Mouse (Mus musculus) liver (tissue): ENCODE results near the gene Dad1.

Experiments used
- DNase-seq: peaks from one replicate; pipeline ENCODE4 v3.0.0-alpha.2; 2020; ENCODE audit warnings: mixed read lengths

The Dad1 gene

DNA sequence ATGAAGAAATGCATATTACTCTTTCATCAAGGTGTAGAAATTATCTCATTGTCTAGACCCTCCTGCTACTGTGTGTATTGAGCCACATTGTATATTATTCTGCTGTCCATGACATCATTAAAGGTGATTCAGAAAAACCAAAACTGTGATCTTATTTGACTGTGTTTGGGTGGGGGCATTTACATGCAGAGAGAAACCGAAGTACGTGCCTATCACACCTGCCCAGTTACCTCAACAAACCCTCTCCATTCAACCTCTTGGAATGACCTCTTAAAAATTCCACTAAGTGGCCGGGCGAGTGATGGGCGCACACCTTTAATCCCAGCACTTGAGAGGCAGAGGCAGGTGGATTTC, 29.9 kb downstream of the Dad1 start:
- no peak for DNase-seq

GRCm38 (mm10) chr14:54223315-54224063, 30.4 kb downstream of the Dad1 start:
- no peak for DNase-seq

DNA sequence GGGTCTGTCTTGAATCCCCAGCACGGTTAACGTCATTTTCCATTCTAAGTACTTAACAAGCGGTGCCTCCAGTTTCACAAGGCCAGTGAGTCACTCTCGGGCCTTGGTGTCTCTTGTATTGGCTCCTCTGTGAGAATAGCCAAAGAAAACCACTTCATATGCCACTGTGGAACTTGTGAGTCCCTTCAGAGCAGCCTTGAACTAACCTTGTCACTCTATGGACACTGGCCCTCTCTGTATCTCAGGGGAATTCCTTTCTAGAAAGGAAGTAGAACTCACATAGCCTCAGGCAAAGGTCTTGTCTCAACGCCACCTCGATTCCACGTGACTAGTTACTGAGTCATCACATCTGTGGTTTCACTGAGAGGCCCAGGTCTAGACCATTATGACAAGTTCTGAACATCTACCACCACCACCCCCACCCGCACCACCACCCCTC, 31.6 kb downstream of the Dad1 start:
- no peak for DNase-seq

- DNase-seq, result no peak
Observed at GRCm38 (mm10) chr14:54221641-54222040, 32.3 kb downstream of the Dad1 start.

- DNase-seq, result no peak
Observed at GRCm38 (mm10) chr14:54220726-54221494, 33.0 kb downstream of the Dad1 start.

DNA sequence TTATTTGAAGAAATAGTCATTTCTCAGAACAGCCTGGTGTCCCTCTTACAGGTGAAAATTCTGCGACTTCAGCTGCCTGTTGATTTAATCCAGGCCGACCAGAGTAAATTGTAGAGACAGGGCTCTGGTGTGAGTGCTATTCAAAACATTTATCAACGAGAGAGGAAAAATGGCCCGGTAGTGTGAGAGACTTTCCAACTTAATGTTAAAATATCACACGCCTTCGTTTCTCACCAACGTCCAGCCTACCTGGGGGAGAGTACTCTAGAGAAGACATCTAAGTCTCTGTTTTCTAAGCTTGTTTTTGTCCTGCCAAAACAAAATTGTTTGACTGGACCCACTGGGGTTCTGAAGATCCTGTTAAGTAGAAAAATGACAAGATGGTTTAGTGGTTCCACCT, 34.1 kb downstream of the Dad1 start:
- DNase-seq, result no peak

DNA sequence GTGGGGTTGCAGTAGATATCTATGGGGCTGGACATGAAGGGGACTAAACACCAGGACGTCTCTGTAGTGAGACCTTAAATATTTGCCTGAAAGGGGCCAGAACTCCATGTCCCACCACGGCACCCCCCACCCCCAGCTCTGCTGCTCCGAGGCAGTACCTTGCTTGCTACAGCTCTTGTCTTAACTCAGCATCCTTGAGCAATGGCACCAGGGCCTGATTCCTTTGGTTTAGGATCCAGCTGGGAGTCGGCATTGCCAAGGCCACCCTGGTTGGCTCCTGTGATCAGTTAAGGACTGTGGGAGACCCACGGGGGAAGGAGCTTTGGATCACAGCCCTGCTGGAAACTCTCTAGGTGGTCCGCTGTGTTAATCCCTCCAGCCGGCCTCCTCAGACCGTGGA, 34.6 kb downstream of the Dad1 start:
- no peak for DNase-seq

DNA sequence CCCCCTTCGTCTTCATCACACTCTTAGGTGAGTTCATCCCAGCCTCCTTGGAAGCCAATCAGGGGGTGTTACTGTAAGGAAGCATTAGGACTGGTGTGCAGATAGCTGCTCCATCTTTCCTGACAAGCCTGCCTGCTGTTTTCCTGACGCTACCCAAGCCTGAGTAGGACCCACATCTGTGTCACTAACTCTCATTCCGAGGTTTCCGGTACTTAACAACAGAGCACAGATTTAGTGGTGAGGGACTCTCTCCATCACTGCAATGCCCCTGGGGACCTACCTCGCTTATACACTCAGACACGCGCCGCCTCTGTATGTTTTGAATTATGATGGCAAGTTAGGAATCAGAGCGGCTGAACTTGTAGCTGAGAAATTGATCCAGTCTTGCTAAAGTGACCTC, 35.2 kb downstream of the Dad1 start:
- DNase-seq, result no peak

DNA sequence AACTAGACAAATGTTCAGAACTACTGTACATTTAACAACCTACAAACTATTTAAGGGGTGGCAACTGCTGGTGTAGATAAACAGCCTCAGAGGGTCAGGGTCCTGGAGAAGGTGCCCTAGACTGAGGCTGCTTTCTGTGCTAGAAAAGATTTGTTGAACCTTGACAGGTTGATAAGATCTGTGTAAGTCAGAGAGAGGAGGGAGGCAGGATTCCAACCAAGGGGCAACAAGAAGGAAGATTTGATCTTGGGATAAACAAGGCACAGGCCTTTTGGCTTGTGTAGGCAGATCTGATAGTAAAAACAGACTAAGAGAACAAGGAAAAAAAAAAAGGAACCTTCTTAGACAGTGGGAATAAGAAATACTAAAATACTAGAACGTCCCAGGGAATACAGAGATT, 35.7 kb downstream of the Dad1 start:
- DNase-seq, result no peak

GRCm38 (mm10) chr14:54216126-54216525, 37.8 kb downstream of the Dad1 start:
- DNase-seq, result no peak

GRCm38 (mm10) chr14:54214901-54215300, 39.0 kb downstream of the Dad1 start:
- DNase-seq, result no peak

GRCm38 (mm10) chr14:54214477-54214876, 39.4 kb downstream of the Dad1 start:
- DNase-seq, result no peak

GRCm38 (mm10) chr14:54213734-54214133, 40.2 kb downstream of the Dad1 start:
- DNase-seq, result no peak

DNA sequence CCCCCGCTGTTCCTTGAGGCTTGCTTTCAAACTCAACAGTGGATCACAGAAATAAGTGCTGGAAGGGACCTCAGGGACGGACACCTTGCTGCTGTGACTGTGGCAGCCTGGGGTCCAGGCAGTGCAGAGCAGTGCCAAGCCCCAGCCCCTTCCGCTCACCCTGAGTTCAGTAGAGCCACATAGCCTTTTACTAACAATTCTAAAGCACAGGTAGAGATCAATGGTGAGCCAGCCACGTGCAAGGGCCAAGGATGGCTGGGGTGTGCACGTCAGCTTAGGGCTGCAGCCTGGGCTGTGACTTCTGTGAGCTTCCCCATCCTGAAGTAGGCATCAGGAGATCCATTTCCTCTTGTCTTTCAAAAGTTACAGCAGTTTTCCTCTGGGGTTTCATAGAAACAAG, 42.1 kb downstream of the Dad1 start:
- DNase-seq, result no peak

GRCm38 (mm10) chr14:54211199-54211598, 42.7 kb downstream of the Dad1 start:
- DNase-seq, result no peak

GRCm38 (mm10) chr14:54210401-54210800, 43.5 kb downstream of the Dad1 start:
- no peak for DNase-seq

DNA sequence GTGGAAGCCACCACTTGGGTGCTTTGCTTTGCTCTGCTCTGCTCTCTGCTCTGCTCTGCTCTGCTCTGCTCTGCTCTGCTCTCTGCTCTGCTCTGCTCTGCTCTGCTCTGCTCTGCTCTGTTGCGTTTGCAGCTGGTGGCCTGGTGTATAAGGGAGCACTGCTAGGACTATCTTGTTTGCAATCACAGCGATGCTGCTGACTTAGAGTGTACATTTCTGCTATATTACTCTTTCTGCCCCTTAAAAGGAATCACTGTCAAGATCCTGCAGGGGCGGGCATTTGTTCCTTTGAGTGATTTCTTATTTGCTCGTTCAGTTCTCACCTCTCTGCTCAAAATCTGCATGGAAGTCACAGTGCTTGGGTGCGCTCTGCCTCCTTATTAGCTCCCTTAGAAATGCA, 44.0 kb downstream of the Dad1 start:
- no peak for DNase-seq

GRCm38 (mm10) chr14:54208741-54209140, 45.2 kb downstream of the Dad1 start:
- no peak for DNase-seq

GRCm38 (mm10) chr14:54207924-54208323, 46.0 kb downstream of the Dad1 start:
- peak; percentile 40 for DNase-seq

DNA sequence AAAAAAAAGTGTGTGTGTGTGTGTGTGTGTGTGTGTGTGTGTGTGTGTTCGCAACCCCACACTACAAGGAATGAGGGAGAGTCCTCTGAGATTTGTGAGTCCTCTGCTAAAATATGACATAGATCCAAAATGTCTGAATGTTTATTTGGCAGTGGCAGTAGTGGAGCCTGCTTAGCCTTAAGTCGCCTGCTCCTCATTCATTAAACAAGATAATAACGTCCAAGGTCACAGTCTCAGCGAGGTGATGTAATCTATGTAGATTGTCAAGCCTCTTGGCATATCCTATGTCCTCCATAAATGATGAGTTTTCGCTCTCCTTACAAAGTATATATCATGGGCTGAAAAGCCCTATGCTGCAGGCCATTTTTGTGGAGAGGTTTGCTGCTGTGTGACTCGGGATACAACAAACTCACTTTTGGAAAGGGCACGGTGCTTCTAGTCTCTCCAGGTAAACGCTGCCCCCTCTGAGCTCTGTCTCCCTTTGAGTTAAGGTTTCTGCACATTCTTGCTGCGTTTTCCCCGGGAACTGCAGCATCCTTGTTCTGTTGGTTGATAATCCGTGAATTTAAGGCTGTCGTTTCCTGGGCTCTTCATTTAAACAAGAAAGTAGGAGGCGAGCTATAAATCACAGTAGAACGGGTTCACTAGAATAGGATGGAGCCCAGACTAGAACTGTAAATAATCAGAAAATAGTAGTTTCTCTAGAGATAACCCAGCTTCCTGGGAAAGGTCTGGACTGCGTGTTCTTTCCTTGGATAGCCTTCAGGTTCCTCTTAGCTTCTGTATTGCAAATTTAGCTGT, 47.0 kb downstream of the Dad1 start:
- DNase-seq, result no peak

DNA sequence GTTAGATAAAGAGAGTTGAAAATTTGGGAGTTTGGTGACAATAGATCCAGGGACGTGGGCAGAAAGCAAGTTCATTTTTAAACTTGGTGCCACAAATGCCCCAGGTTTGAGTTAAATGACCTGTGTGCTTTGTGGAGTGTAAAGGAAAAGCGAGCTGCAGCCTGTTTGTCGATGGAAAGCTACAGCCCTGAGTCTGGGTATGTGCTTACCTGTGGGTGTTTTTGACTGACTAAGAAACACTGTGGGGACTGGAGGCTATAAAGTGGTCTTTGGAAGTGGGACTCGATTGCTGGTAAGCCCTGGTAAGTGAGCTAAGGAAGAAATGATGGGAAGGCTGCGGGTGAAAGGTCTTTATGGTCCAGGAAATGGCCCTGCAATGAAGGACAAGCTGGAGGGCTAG, 47.6 kb downstream of the Dad1 start:
- no peak for DNase-seq

DNA sequence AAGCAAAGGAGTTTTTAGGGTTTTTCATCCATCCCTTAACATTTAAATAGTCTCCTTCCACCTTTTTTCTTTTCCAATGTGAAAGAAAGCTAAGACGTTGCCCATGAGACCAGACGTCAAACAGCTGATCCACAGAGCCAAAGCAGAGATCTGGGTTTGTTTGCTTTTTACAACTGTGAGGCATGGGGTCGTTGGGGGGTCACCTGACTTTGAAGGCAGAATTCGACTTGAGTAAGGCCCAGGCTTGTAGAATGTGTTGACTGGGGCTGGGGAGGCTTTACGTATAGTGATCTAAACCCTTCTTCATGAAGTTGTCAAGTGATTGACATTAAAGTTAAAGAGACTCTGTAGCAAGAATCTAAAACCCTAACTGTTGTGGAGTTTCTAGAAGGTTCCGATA, 48.0 kb downstream of the Dad1 start:
- no peak for DNase-seq

DNA sequence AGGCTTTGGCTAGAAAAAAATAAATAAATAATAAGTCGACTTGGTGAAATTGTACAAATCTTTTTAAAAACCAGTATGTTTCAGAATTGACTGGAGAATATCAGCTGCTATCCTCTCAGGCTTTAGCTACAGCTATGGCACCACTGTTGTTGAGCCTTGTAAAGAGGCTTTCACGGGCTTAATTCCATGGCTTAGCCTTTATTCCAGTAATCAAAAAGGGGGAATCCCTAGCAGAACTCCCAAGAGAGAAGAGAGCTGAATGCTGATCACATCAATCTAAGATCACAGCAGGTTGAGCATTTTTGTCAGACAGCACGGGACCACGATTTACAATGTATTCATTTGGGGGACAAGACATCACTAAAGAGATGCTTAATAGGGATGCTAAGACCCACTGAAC, 49.1 kb downstream of the Dad1 start:
- no peak for DNase-seq

DNA sequence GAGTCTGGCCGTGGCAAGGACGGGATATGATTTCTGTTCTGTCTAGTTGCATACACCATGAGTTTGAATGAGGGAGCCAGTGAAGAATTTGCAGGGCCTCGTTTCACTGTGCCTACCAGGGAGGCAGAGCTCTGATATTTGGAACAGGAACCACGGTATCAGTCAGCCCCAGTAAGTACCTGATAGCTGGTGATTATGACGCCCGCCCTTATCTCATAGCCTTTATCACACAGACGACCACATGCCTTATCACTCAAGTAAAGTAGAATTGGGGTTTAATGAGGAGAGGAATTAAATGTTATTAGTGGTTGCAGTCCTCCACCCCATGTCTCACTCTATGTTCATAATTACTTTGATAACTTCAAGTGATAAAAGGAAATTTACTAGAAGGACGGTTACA, 49.6 kb downstream of the Dad1 start:
- DNase-seq, result peak; percentile 73
